Mouse (Mus musculus) neural tube, embryonic 12.5 days (tissue): ENCODE measurements around the gene Kcnk6. TPM values are rescaled to one million over a fixed set of nuclear protein-coding genes. Genes with fewer than 3 reads are reported as not detected.
"Not testable (repeated sequence)": the region's sequence is repeated elsewhere in the genome, so short reads cannot be mapped to it uniquely, and the experiment has no call there.

Experiments
- ATAC-seq: fragments of 200-750 bp; cut with Nextera tagmentation; 2 replicates; pipeline ENCODE4 v1.8.0; 2017; ENCODE audit warnings: low read depth, mild to moderate bottlenecking, moderate TSS enrichment, moderate library complexity; ENCODE audit not compliant: low FRiP score
- H3K27ac ChIP-seq: fragments of 300-500 bp; sonication (generic); 2 replicates; pipeline ENCODE4 v1.5.1; 2016
- H3K27me3 ChIP-seq: fragments of 300-500 bp; sonication (generic); replicated peaks from 2 replicates; pipeline ENCODE4 v1.6.1; 2016; ENCODE audit warnings: mild to moderate bottlenecking
- H3K36me3 ChIP-seq: fragments of 300-500 bp; sonication (generic); 2 replicates; pipeline ENCODE4 v1.6.1; 2016; ENCODE audit warnings: mild to moderate bottlenecking
- H3K4me1 ChIP-seq: fragments of 300-500 bp; sonication (generic); 2 replicates; pipeline ENCODE4 v1.6.1; 2016
- H3K4me2 ChIP-seq: fragments of 300-500 bp; sonication (generic); replicated peaks from 2 replicates; pipeline ENCODE4 v1.6.1; 2016; ENCODE audit warnings: mild to moderate bottlenecking
- H3K4me3 ChIP-seq: fragments of 300-500 bp; sonication (generic); 2 replicates; pipeline ENCODE4 v1.5.1; 2016
- H3K9ac ChIP-seq: fragments of 300-500 bp; sonication (generic); 2 replicates; pipeline ENCODE4 v1.6.1; 2016; ENCODE audit warnings: mild to moderate bottlenecking
- H3K9me3 ChIP-seq: fragments of 300-500 bp; sonication (generic); 2 replicates; pipeline ENCODE4 v1.6.1; 2016; ENCODE audit warnings: mild to moderate bottlenecking
- WGBS: fragments of 180-500 bp; shearing (Covaris S2); methylation state at CpG from one replicate; pipeline ENCODE4 v1.1.7; 2016; 5-methylcytosine and 5-hydroxymethylcytosine counted together
- polyA plus RNA-seq: library from polyadenylated mRNA; unstranded; fragments of >200 nt; fragmentation: Nextera tagmentation; extraction: Ambion mirVana; gene quantifications from 2 replicates; pipeline ENCODE4 v1.2.1, GENCODE M21; 2016

Kcnk6 gene
- polyA plus RNA-seq, 1 experiment from 2014 or later, result 0.39 TPM

DNA sequence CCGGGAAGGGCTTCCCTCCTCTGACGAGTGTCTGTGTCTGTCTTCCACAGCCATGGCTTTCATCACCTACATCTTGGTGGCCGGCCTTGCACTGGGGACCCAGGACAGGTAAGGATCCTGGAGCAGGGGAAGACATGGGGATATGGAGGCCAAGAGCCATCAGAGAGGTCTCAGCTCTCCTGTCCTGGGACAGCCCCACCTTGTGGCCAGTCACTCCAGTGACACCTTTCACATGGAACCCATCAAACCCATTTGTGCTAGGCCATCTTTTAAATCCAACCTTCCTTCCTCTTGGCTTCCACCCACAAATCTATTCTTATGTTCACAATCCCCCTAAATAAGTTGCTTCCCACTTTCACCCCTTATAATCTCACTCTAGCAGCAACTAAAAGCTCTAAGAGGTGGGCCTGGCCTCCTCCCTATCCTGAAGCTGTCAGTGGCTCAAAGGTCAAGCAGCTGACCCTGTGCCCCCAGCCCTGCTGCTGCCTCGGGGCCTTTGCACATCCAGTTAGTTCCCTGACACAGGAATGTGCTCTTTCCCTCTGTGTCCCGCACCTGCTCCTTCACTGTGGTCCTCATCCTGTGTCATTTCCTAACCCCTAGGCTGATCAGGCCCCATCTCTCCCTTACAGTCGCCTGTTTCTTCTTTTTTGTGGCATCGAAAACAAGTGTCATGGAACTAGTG, 12.6 kb upstream of the Kcnk6 start:
- peaks cover 21% of the 10 kb centered on the region for H3K36me3 ChIP-seq
- no peaks in the 10 kb centered on the region for H3K9me3 ChIP-seq
- H3K9ac ChIP-seq, result no peak overlapping the region
- H3K27me3 ChIP-seq, result peaks cover 18% of the 10 kb centered on the region
- ATAC-seq, result no peak
- 0 out of 2 replicates have a peak, but pooled peaks cover 7% of the 10 kb centered on the region for H3K4me1 ChIP-seq
- WGBS, result 90% methylated on average over 7 of the region's 7 CpGs
- H3K4me2 ChIP-seq, result no peak overlapping the region
- no peak overlapping the region for H3K27ac ChIP-seq
- H3K4me3 ChIP-seq, result no peak overlapping the region

DNA sequence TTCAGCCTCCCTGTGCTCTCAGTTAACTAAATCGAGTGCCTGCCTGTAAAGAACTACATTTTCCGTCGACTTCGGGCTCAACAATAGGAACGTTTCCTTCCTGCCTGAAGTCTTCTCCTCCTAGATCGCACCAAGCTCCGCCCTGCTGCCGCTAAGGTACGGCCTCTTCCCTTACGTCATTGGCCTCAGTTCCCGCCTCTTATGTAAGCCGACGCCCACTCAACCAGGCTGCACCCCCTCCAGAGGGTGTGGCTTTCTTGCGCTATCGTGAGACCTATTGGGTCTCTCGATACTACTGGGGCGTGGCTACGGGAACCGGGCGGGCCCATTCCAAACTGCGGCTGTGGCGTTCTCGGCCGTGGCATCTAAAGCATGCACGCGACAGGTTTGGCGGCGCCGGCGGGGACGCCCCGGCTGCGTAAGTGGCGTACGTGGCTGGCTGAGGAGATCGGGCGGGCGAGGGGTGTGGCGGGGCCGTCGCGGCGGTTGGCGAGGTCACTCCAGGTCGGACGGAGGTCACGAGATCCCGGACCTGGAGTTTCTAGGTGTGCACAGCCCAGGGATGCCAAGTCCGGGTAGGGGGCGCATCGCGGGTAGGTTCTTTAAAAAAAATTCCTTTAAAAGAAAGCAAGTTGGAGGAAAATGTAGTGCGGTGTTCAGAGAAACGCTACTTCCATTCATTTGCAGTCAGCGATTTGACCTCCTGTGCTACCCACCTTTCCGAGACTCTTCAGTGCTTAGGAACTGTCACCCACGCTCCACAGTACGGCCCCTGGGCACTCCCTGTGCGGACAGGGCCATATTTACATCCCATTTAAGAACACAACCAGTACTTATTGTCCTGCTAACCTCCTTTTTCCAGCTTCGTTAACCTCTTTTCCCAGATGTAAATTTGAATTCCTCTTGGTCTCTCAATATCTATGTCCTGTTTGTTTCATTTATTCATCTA, 6.0 kb upstream of the Kcnk6 start, which contains the start of gene Yif1b:
TSS of gene Yif1b (plus strand) at position 311 of the 949 bp plus-strand sequence.
- peak within 1 kb of the TSS; percentile 66 for H3K4me3 ChIP-seq
- H3K36me3 ChIP-seq, result no peaks in the 10 kb centered on the region
- H3K27me3 ChIP-seq, result peaks cover 11% of the 10 kb centered on the region
- H3K4me2 ChIP-seq, result peak within 1 kb of the TSS; percentile 76
- H3K9me3 ChIP-seq, result no peaks in the 10 kb centered on the region
- WGBS, result under 1% methylated on average over 60 of the region's 60 CpGs
- peak within 1 kb of the TSS; percentile 67 for H3K9ac ChIP-seq
- peaks cover 10% of the 10 kb centered on the region for H3K4me1 ChIP-seq
- H3K27ac ChIP-seq, result peak within 1 kb of the TSS; percentile 59
- ATAC-seq, result peak; percentile 97

DNA sequence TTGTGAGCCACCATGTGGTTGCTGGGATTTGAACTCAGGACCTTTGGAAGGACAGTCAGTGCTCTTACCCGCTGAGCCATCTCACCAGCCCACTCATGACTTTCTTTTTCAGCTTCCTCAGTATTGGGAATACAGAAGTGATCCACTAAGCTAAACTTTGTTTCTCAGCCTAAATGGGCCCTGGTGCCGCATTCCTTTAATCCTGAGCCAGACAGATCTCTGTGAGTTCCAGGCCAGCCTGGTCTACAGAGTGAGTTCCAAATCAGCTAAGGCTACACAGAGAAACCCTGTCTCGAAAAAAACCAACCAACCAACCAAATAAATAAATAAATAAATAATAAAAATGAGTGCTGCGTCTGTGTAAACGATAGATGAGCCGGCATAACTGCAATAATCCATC, 5.3 kb upstream of the Kcnk6 start:
- H3K4me3 ChIP-seq, result peak overlapping the region; percentile 66
- H3K9ac ChIP-seq, result 0 out of 2 replicates have a peak overlapping the region, but pooled peaks have one; percentile 38
- peaks cover 18% of the 10 kb centered on the region for H3K27me3 ChIP-seq
- 26% methylated on average over 6 of the region's 6 CpGs for WGBS
- peak; percentile 14; the same call in 1 of the 2 replicates for ATAC-seq
- not testable (repeated sequence) for H3K4me1 ChIP-seq, H3K9me3 ChIP-seq, H3K36me3 ChIP-seq
- peak overlapping the region; percentile 76 for H3K4me2 ChIP-seq
- H3K27ac ChIP-seq, result peak overlapping the region; percentile 59

DNA sequence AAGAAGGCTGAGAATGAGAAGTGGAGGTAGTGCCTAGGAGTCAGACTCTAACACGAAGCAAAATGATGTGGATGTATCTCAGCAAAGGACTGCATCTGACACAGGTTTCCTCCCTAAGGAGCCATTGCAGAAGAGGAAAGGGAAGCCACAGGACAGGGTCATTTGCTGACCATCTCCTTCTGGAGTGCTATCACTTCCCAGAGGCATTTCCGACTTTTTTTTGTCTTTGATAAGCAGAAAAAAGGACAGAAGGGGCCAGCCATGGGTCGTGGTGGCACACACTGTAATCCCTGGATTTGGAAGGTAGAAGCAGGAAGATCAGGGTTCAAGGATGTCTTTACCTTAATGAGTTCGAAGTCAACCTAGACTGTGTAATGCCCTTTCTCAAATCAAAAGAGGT, 4.3 kb upstream of the Kcnk6 start:
- H3K27ac ChIP-seq, result no peak overlapping the region
- no peak overlapping the region for H3K4me3 ChIP-seq
- H3K4me2 ChIP-seq, result no peak overlapping the region
- H3K9me3 ChIP-seq, result no peaks in the 10 kb centered on the region
- peaks cover 28% of the 10 kb centered on the region for H3K27me3 ChIP-seq
- 86% methylated on average over 4 of the region's 4 CpGs for WGBS
- no peak for ATAC-seq
- no peaks in the 10 kb centered on the region for H3K36me3 ChIP-seq
- H3K9ac ChIP-seq, result no peak overlapping the region
- H3K4me1 ChIP-seq, result peaks cover 17% of the 10 kb centered on the region

DNA sequence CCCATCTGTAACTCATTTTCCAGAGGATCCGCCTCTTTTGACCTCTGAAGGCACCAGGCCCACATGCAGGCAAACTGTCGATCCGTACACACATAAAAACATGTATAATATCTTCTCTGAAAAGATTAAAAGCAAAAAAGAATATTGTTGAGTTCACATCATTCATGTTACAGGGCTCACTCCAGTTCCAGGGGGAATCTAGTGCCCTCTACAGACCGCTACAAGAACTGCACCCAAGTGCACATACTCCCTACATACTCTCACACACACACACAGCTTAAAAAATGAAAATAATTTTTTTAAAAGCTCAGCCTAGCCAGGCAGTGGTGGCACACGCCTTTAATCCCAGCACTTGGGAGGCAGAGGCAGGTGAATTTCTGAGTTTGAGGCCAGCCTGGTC, 2.3 kb upstream of the Kcnk6 start:
- Histone ChIP-seq H3K36me3 (no peaks in the 10 kb centered on the region), H3K9ac (no peak overlapping the region), H3K9me3 (no peaks in the 10 kb centered on the region), H3K27me3 (peaks cover 41% of the 10 kb centered on the region), H3K27ac (no peak overlapping the region), H3K4me1 (peaks cover 17% of the 10 kb centered on the region), H3K4me3 (no peak overlapping the region), H3K4me2 (no peak overlapping the region)
- WGBS, result 74% methylated on average over 5 of the region's 5 CpGs
- no peak for ATAC-seq

DNA sequence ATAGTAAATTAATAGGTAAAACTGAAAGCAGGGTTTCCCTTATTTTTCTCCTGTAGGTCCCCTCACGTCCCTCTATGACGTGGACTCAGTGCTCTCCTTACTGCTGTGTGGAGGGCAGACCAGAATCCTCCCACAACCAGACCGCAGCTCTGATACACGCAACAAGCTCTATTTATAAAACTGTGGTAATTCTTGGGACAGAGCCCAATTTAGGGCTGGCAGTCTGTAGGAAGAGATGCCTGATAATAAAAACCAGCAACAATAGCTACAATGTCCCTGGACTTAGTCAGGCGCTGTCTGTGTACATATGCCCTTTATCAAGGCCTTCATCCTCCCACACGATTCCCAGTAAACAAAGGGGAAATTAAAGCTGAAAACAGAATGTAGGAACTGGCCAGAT, 1.4 kb upstream of the Kcnk6 start:
- H3K27ac ChIP-seq, result no peak overlapping the region
- no peaks in the 10 kb centered on the region for H3K9me3 ChIP-seq
- H3K36me3 ChIP-seq, result no peaks in the 10 kb centered on the region
- H3K4me2 ChIP-seq, result no peak overlapping the region
- WGBS, result 79% methylated on average over 6 of the region's 6 CpGs
- no peak overlapping the region for H3K4me3 ChIP-seq
- H3K9ac ChIP-seq, result no peak overlapping the region
- peaks cover 41% of the 10 kb centered on the region for H3K27me3 ChIP-seq
- H3K4me1 ChIP-seq, result peaks cover 10% of the 10 kb centered on the region
- no peak for ATAC-seq

DNA sequence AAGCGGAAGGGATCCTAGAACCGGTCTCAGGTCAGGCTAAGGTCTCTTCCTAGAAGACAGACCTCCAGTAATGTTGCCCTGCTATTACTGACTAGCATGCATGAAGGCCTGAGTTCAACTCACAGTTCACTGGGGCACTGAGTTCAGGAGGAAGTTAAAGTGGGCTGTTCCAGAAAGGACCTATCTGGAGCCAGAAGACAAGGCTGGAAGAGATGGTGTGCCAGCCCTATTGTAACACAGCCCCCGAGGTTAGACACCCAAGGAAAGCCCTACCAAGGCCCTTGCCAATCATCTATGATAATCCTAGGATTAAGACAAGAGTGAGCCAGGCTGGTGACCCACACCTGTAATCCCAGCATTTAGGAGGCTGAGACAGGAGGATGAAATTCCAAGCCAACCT, 798 bp downstream of the Kcnk6 start:
- no peak overlapping the region; the same call in 1 of the 2 replicates for H3K4me3 ChIP-seq
- H3K27me3 ChIP-seq, result peaks cover 41% of the 10 kb centered on the region
- no peaks in the 10 kb centered on the region for H3K9me3 ChIP-seq
- peaks cover 7% of the 10 kb centered on the region for H3K4me1 ChIP-seq
- WGBS, result 59% methylated on average over 3 of the region's 3 CpGs
- H3K36me3 ChIP-seq, result no peaks in the 10 kb centered on the region
- H3K9ac ChIP-seq, result no peak overlapping the region
- H3K27ac ChIP-seq, result no peak overlapping the region
- no peak for ATAC-seq
- H3K4me2 ChIP-seq, result peak overlapping the region; percentile 84

DNA sequence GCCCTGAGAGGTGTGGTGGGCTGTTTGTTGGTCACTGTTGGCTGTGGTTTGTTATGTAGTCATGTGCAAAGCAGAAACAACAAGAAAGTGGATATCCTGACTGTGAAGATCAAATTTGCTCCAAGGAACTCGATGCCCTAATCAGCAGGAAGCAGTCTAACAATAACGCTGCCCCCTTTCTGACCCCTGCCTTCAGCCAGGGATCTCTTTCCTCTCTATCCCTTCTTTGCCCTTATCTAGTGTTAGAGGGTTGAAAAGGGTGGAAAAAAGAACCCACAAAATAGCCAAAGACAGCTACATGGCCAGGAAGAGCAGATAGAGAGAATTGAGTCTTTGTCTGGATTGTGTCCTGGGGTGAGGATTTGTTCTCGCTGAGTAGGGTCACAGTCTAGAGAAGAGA, 1.8 kb downstream of the Kcnk6 start:
- H3K4me1 ChIP-seq, result peaks cover 8% of the 10 kb centered on the region
- ATAC-seq, result no peak
- WGBS, result 34% methylated on average over 3 of the region's 3 CpGs

DNA sequence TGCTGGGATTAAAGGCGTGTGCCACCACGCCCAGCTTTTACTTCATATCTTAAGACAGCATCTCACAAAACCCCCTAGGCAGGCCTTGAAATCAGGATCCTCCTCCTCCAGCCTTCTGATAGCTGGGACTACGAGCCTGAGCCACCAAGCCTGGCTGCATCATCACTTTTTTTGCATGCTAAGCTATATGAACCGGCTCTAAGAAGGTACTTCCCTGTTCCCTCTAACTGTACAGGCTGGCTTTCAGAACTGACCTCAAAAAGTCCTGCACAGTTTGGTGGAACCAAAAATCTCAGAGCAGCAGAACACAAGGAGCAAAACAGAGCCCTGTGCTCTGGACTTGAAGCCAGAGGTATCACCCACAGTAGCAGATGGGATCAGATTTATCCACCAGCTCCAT, 4.1 kb downstream of the Kcnk6 start:
- Histone ChIP-seq H3K36me3 (no peaks in the 10 kb centered on the region), H3K4me2 (no peak overlapping the region), H3K27me3 (peaks cover 28% of the 10 kb centered on the region), H3K9me3 (no peaks in the 10 kb centered on the region), H3K4me1 (peaks cover 16% of the 10 kb centered on the region), H3K27ac (no peak overlapping the region), H3K9ac (no peak overlapping the region), H3K4me3 (no peak overlapping the region)
- no peak for ATAC-seq
- 83% methylated on average over 4 of the region's 4 CpGs for WGBS

More for the DNA sequence above, 1.8 kb downstream of the Kcnk6 start:
- Histone ChIP-seq H3K27ac (no peak overlapping the region), H3K9ac (no peak overlapping the region), H3K4me2 (no peak overlapping the region), H3K27me3 (peaks cover 41% of the 10 kb centered on the region), H3K4me3 (no peak overlapping the region), H3K36me3 (no peaks in the 10 kb centered on the region), H3K9me3 (no peaks in the 10 kb centered on the region)

DNA sequence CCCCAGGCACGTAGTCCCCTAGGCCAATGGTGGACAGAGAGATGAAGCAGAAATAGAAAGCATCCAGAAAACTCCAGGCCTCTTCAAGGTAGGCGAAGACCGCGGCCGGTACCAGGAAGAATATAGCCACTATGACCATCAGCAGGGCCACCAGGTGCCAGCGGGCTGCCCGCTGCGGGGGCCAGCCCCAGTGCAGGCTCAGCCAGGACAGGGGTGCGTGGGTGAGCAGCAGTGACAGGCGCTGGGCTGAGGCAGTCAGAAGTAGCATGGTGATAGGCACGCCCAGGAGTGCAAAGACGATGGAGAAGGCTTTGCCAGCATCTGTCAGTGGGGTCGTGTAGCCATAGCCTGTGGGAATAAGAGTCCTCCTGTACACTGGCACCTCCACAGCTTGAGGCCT, 6.8 kb downstream of the Kcnk6 start:
- Histone ChIP-seq H3K9me3 (no peaks in the 10 kb centered on the region), H3K4me3 (no peak overlapping the region), H3K4me1 (peaks cover 9% of the 10 kb centered on the region), H3K4me2 (peak overlapping the region; percentile 46; the same call in 1 of the 2 replicates), H3K27ac (no peak overlapping the region), H3K9ac (no peak overlapping the region), H3K36me3 (no peaks in the 10 kb centered on the region), H3K27me3 (peaks cover 4% of the 10 kb centered on the region; the same call in 1 of the 2 replicates)
- ATAC-seq, result no peak
- WGBS, result 76% methylated on average over 13 of the region's 13 CpGs

DNA sequence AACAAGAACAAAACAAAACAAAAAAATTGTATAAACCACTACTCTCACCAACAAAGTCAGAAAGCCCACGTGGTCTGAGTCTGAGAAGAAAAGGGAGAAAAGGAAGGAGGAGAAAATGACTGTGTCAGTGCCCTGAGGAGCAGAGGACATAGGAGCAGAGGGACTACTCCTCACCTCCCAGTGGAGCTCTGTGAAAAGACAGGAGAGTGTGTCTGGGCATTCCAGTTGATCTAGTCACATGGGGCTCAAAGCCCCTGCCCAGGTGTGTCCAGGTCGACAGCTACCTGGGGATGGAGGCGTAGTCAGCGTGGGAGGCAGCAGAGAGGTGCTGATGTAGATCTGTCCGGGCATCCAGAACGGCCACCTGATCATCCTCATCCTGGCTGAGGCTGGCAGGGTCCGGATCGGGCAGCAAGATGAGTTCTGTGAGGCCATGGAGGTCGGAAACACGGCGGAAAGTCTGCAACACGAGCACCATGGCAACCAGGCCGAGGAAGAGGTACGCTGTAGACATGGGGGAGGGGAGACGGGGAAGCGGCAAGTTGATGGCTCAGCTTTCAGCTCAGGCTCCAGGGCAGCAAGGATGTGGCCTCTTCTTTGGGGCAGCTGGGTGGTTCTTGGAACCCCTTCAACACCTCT, 7.4 kb downstream of the Kcnk6 start:
- H3K4me1 ChIP-seq, result peaks cover 9% of the 10 kb centered on the region
- no peak for ATAC-seq
- WGBS, result 15% methylated on average over 16 of the region's 16 CpGs
- H3K27me3 ChIP-seq, result no peaks in the 10 kb centered on the region
- H3K9ac ChIP-seq, result peak overlapping the region; percentile 33; the same call in 1 of the 2 replicates
- peak overlapping the region; percentile 46 for H3K4me2 ChIP-seq
- H3K4me3 ChIP-seq, result no peak overlapping the region
- no peaks in the 10 kb centered on the region for H3K36me3 ChIP-seq
- no peak overlapping the region for H3K27ac ChIP-seq
- H3K9me3 ChIP-seq, result peaks cover 5% of the 10 kb centered on the region; the same call in 1 of the 2 replicates

DNA sequence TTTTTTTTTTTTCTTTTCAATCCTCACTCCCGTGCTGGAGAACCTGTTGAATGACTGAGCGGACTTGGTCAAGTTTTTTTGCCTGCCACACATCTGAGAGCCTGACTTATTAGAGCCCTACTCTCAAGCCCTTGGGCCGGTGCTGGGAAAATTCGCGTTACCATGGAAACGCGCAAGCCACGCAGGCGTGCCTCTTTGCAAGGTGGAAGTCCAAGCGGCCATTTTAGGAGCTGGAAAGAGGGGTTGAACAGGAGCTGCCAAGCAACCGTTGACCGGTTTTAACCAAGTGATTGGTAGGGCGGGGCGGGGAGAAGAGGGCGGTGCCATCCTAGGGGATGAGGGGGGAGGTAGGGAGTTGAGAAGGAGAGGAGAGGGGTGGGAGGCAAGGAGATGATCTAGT, 17.5 kb downstream of the Kcnk6 start:
- H3K27ac ChIP-seq, result no peak overlapping the region
- H3K27me3 ChIP-seq, result peaks cover 14% of the 10 kb centered on the region
- 0 out of 2 replicates have a peak, but pooled peaks cover 6% of the 10 kb centered on the region for H3K4me1 ChIP-seq
- H3K9ac ChIP-seq, result no peak overlapping the region
- no peak for ATAC-seq
- no peak overlapping the region for H3K4me2 ChIP-seq
- H3K4me3 ChIP-seq, result no peak overlapping the region
- H3K9me3 ChIP-seq, result peaks cover 3% of the 10 kb centered on the region; the same call in 1 of the 2 replicates
- WGBS, result 44% methylated on average over 15 of the region's 15 CpGs
- no peaks in the 10 kb centered on the region for H3K36me3 ChIP-seq
